Mouse (Mus musculus): ENCODE measurements at regions not wholly inside any gene's neighbourhood (a gene's known extent, or its start where the extent isn't known, plus 50 kb on each side); places are given as distances from the start of the nearest gene placed in this dataset.
A peak's percentile ranks its signal among the peaks of the same experiment; 100 is the strongest.

- DNase-seq (ENCODE audit: low spot score), result no peak
Measured at GRCm38 (mm10) chr1:81933064-81933463, 299.8 kb upstream of the Gm9747 start.

- no peak for DNase-seq (ENCODE audit: low spot score)
Measured at GRCm38 (mm10) chr1:81945236-81945635, 287.7 kb upstream of the Gm9747 start.

DNA sequence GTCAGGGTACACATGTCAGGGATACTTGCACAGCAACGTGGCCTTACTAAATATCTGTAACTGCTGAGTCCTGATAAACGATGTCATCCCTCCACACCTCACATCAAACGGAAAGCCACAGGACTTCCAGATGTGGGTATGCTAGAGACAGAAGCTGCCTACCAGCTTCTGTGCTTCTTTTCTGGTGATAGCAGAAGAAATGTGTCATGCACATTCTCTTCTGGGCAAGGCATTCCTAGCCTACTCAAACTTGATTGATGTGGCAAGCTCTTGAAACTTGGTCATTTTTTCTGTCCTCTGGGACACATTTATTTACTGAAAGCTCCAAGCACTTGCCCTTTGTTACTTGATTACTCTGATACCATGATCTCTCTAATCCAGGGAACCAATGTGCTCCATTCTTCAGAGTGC, 282.8 kb upstream of the Gm9747 start:
- DNase-seq (ENCODE audit: low spot score), result no peak

GRCm38 (mm10) chr1:81950853-81951252, 282.1 kb upstream of the Gm9747 start:
- no peak for DNase-seq (ENCODE audit: low spot score)

DNA sequence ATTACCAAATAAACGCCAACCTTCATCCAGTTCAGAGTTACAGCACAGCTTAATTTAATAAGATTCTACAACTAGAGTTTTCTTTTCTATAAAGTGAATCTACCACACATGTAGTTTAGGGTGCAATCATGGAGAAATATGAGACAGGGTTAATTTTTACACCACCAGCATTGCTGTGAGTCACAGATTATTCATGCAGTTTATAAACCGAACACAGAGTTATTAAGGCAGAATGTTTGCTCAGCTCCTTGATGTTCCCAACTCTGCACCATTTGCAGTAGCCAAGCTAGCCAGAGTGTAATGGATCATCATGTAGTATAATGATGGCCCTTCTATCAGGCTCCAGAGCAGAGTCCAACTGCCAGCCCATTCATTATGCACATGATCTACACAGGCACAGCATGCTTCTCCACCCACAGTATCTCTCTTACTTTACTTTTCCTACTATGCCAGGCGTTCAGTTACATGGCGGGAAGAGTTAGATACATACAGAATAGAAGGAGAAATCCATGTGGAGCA, 281.4 kb upstream of the Gm9747 start:
- no peak for DNase-seq (ENCODE audit: low spot score)

- no peak for DNase-seq (ENCODE audit: low spot score)
Measured at GRCm38 (mm10) chr1:81952095-81952494, 280.8 kb upstream of the Gm9747 start.

GRCm38 (mm10) chr1:81954507-81954906, 278.4 kb upstream of the Gm9747 start:
- DNase-seq (ENCODE audit: low spot score), result no peak

DNA sequence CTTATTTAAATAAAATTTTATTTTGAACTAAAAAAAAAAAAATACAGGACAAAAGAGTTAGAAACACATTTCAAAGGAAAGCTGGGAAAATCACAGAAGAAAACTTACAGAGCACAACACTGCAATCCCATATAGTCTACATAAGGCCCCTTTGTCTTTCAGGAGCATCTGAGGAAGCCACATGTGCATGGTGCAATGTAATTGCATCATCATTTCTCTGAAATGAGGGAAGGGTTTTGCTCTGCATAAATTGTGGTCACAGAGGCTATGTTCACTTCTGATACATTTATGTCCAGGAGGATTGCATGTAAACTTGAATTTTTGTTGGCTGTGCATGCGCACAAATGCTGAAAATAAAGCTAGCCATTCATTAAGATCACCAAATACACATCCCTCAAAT, 265.9 kb upstream of the Gm9747 start:
- DNase-seq (ENCODE audit: low spot score), result no peak

DNA sequence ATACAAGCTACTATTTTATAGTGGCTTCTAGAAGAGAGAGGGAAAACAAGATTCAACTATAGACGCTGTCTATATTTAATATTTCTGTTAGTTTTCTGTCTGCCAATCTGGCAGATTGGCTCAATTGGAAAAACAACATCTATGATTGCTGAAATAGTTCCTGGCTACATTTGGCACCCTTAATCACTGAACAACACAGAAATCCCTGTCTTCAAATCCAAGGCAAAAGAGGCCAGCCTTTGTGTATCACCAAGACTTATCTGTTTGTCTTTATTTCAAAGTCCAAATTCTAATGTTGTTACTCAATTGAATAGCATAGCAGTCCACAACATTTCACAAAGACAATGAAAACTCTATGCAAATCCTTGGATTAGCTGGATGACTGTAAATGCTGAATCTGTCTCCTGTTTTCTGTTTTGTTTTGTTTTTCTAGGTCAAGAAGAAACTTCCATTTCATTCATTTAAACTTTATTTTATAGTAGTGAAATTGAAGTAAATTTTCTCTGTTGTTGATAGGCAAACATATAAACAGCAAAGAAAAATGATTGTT, 265.1 kb upstream of the Gm9747 start:
- DNase-seq (ENCODE audit: low spot score), result no peak

DNA sequence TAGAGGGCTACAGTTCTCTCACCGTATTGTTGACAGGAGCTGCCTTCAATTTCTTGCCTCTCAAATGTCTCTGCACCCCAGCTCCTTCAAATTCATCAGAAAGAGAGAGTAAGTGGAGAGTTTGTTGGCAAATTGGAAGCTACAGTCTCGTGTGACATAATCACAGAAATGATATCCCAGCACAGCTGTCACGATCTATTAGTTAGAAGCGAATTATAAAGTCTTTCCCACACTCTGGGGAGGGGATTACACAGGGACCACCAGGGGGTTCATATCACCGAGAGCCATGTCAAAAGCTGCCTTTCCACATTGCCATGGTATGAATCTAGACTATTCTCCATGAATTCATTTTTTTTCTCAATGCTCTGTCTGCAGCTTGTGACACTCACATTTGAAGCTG, 260.3 kb upstream of the Gm9747 start:
- peak; percentile 24 for DNase-seq (ENCODE audit: low spot score)

- DNase-seq (ENCODE audit: low spot score), result no peak
Measured at GRCm38 (mm10) chr1:81973481-81973880, 259.4 kb upstream of the Gm9747 start.

DNA sequence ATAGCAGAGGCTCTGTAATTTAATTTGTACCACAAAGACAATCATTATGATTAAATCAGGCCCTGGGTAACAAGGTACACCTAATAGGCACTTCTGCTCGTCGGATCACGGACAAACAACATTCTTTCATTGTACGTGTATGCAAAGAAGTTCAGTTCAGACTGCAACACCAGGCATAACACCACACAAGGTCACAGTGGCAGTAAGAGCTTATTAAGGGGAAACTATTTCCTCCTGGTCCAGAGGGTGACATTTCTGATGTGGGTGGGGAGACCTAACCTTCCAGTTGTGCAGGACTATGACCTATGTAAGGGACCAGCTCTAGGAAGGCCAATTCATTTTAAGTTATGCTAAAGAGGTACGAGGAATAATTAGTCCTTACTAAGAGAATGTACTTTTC, 225.0 kb upstream of the Gm9747 start:
- DNase-seq (ENCODE audit: low spot score), result no peak

- no peak for DNase-seq (ENCODE audit: low spot score)
Measured at GRCm38 (mm10) chr1:82008805-82009204, 224.1 kb upstream of the Gm9747 start.

- DNase-seq (ENCODE audit: low spot score), result no peak
Measured at GRCm38 (mm10) chr1:82010995-82011394, 221.9 kb upstream of the Gm9747 start.

DNA sequence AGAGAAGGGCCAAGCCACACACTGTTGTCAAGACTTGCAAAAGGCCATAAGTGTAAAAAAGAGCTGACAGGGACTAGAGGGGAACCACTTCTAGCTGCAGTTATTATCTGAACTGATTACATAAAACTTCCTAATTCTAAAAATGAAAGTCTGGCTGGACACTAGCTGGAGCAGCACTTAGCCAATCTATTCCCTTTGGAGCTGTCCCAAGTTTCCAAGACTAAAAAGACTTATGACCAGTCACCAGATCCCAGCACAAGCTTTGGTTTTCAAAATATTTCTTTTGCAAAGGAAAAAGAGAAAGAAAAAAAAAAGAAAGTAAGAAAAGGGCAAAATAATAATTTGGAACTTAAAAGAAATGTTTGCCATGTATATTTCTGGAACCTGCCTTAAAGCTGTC, 217.6 kb upstream of the Gm9747 start:
- no peak for DNase-seq (ENCODE audit: low spot score)

- DNase-seq (ENCODE audit: low spot score), result no peak
Measured at GRCm38 (mm10) chr1:82018701-82019404, 214.1 kb upstream of the Gm9747 start.

DNA sequence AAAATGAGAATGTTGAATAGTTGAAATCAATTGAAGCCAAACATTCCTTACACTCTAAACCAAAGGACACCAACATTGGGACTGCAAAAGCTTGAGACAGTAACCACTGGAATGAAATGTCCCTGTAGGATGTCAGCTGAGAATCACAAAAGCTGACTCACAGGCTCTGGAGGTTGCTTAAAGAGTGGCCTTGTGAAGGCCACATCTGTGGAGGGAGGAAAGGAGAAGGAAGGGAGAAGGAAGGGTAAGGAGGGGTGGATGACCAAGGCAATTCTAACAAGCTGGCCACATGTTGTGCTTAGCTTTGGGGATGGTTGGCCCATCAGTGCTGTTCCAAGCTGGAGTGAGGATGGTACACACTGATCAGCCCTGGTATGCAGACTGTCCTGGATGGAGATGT, 205.2 kb upstream of the Gm9747 start:
- DNase-seq (ENCODE audit: low spot score), result no peak

GRCm38 (mm10) chr1:82031130-82031529, 201.8 kb upstream of the Gm9747 start:
- no peak for DNase-seq (ENCODE audit: low spot score)

GRCm38 (mm10) chr1:82032410-82032809, 200.5 kb upstream of the Gm9747 start:
- DNase-seq (ENCODE audit: low spot score), result no peak

- DNase-seq (ENCODE audit: low spot score), result no peak
Measured at GRCm38 (mm10) chr1:82038171-82038570, 194.7 kb upstream of the Gm9747 start.

- DNase-seq (ENCODE audit: low spot score), result no peak
Measured at GRCm38 (mm10) chr1:82038698-82039097, 194.2 kb upstream of the Gm9747 start.

DNA sequence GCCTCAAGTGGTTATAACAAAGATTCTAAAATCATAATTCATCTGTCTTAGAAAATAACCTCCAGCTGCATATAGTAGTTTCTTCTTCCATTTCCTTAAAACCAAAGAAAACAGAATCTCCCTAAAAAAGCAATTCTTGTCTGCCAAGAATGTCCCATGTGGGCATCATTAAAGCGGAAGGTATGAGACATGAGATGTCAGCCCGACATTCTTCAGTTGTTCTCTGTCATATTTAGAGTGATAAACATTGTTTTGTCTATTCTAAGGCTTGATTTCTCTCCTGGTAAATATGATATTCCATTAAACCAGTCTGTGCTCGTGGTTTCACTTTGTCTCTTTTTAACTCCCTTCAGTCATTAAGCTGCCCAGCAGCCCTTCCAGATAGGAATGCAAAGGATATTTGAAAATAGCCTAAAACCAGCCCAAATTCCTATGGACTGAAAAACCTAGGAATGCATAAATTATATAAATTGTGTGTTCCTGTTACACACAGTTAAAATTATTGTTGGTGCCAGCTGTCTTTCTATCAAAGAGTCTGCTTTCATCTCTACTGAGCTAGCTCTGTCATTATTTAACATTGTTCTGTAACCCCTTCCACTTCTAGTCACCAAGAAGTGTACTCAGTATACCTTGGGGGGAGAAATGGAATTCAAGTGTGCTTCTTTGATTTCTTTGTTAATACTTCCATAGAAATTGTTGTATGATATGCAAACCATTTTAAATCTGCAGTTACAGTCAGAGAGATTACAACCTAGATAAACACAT, 191.4 kb upstream of the Gm9747 start:
- DNase-seq (ENCODE audit: low spot score), result no peak

DNA sequence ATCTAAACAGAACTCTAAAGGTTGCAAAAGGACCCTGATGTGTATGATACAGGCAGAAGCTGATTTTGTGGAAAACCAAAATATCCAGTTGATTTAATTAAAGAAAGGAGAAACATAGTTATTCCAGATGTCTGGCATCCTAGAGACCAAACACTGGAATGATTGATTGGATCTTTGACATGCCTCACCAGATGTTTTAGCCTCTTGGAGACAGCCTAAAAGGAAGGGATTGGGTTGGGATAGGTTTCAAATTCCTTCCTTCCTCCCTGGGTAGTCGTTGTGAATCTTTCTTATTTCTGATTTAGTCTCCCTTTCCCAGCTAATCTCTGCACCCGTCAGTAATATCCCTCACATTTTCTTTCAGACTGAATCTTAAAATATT, 190.9 kb upstream of the Gm9747 start:
- no peak for DNase-seq (ENCODE audit: low spot score)
